Mouse (Mus musculus) thymus, adult 2 months (tissue): ENCODE data around the gene Siglec1.

Experiments
- CTCF ChIP-seq: fragments of 200-500 bp; IDR thresholded peaks from 2 replicates; pipeline ENCODE4 v1.5.1; 2012; ENCODE audit warnings: mild to moderate bottlenecking, control low read depth, low read length, moderate library complexity, borderline replicate concordance; ENCODE audit not compliant: control insufficient read depth, poor library complexity, insufficient read depth; ENCODE audit errors: extremely low read depth
- POLR2A ChIP-seq: fragments of 200-500 bp; IDR thresholded peaks from 2 replicates; pipeline ENCODE4 v1.6.1; 2012; ENCODE audit warnings: mild to moderate bottlenecking, low read length, control low read depth, moderate library complexity; ENCODE audit not compliant: control insufficient read depth, poor library complexity, insufficient read depth; ENCODE audit errors: extremely low read depth

DNA sequence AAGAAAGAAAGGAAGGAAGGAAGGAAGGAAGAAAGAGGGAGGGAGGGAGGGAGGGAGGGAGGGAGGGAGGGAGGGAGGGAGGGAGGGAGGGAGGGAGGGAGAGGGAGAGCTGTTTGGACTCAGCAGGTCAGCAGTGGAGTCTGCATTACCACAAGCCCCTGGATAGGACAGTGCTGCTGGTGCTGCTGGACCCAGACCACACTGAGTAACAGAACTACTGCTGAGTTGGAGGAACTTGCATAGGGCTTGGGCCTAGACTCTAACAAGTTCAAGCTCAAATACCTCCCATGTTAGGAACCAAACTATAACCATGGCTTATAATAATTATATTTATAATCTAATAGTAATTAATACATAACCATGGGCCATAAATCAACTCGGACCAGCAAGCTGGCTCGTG is 44.3 kb upstream of the Siglec1 start:
- TF ChIP-seq POLR2A (no peak), CTCF (no peak)
